Mouse (Mus musculus): ENCODE measurements around the gene D630003M21Rik.

DNA sequence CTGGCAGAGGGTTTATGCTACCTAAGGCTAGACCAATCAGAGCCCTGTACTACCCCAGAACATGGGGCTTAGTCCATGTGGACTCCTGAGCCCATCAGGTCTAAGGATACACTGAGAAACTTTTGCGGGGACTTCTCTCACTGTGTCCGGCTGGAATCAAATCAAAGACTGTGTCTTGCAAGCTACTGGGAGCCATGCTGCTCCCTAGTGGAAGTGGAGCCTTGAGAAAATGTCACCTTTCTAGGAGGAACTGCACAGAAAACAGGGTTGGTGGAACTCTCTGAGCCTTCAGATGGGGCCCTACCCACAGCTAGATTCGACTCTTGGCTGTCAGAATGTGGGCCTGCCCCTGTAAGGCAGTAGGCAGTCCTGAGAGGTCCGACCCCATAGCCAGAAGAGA lies 18.5 kb downstream of the D630003M21Rik start:
- TF ChIP-seq CTCF (IDR thresholded peaks at IDR 0.05; ENCODE audit: extremely low read depth, insufficient read length, insufficient replicate concordance, low read depth, low read length), result no peak
- no peak for TF ChIP-seq POLR2A (IDR thresholded peaks at IDR 0.05; ENCODE audit: low read depth, low read length)

Measured in small intestine, adult 2 months (tissue).